Mouse (Mus musculus) kidney, embryonic 15.5 days (tissue): ENCODE measurements at regions not wholly inside any gene's neighbourhood (a gene's known extent, or its start where the extent isn't known, plus 50 kb on each side); places are given as distances from the start of the nearest gene placed in this dataset.

Experiments used
- ATAC-seq: fragments of 200-750 bp; cut with Nextera tagmentation; replicated peaks from 2 replicates; pipeline ENCODE4 v1.8.0; 2017; ENCODE audit warnings: moderate TSS enrichment; ENCODE audit not compliant: low FRiP score
- H3K27ac ChIP-seq: fragments of 300-500 bp; sonication (generic); 2 replicates; pipeline ENCODE4 v1.5.1; 2015; ENCODE audit warnings: mild to moderate bottlenecking, inconsistent platforms
- H3K27me3 ChIP-seq: fragments of 300-500 bp; sonication (generic); 2 replicates; pipeline ENCODE4 v1.6.1; 2015; ENCODE audit warnings: inconsistent platforms
- H3K36me3 ChIP-seq: fragments of 300-500 bp; sonication (generic); 2 replicates; pipeline ENCODE4 v1.6.1; 2015; ENCODE audit warnings: inconsistent platforms
- H3K4me1 ChIP-seq: fragments of 300-500 bp; sonication (generic); 2 replicates; pipeline ENCODE4 v1.6.1; 2015; ENCODE audit warnings: inconsistent platforms
- H3K4me2 ChIP-seq: fragments of 300-500 bp; sonication (generic); 2 replicates; pipeline ENCODE4 v1.6.1; 2015; ENCODE audit warnings: moderate library complexity, mild to moderate bottlenecking, inconsistent platforms
- H3K4me3 ChIP-seq: fragments of 300-500 bp; sonication (generic); replicated peaks from 2 replicates; pipeline ENCODE4 v1.5.1; 2015; ENCODE audit warnings: mild to moderate bottlenecking, inconsistent platforms
- H3K9ac ChIP-seq: fragments of 300-500 bp; sonication (generic); 2 replicates; pipeline ENCODE4 v1.6.1; 2015; ENCODE audit warnings: mild to moderate bottlenecking, inconsistent platforms
- H3K9me3 ChIP-seq: fragments of 300-500 bp; sonication (generic); replicated peaks from 2 replicates; pipeline ENCODE4 v1.6.1; 2016; ENCODE audit warnings: inconsistent platforms
- WGBS: fragments of 180-500 bp; shearing (Covaris S2); methylation state at CpG from one replicate; pipeline ENCODE4 v1.1.7; 2015; ENCODE audit warnings: mixed read lengths; 5-methylcytosine and 5-hydroxymethylcytosine counted together

DNA sequence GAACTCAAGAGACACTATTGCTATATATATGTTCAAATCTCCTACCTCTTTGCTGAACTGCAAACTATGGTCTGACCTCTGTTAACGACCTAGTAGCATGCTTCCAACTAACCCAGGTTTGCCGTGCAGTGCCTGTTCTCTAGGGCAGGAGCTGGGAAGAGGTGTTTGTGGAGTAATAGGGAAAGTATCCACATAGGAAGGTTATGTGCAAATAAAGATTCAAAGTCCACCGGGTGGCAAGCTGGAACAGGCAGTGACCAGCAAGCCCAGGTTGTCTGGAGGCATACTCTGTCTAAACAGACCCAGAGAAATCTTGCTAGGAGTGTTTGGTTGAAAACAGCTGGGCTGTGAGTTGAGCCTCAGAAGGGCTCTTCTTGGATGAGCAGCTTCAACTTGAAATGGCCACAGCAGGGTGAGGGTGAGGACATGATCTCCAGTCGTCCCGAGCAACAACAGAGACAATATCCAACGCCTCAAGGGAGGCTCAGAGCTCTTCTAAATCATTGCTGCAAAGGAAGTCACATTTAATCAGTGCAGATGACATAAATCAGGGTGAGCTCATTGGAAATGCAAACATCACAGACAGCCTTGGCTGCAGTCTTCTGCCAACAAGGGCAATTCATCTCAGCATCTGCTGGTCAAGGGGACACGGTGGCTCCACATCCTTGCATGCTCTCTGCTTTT, 846.7 kb downstream of the Synb start:
- Histone ChIP-seq H3K36me3 (no peaks in the 10 kb centered on the region), H3K4me1 (no peaks in the 10 kb centered on the region; the same call in 1 of the 2 replicates), H3K9me3 (no peaks in the 10 kb centered on the region), H3K27me3 (no peaks in the 10 kb centered on the region), H3K9ac (no peak overlapping the region), H3K4me3 (no peak overlapping the region), H3K27ac (no peak overlapping the region), H3K4me2 (no peak overlapping the region)
- peak; percentile 54; the same call in 1 of the 2 replicates for ATAC-seq
- 33% methylated on average over 7 of the region's 7 CpGs for WGBS

DNA sequence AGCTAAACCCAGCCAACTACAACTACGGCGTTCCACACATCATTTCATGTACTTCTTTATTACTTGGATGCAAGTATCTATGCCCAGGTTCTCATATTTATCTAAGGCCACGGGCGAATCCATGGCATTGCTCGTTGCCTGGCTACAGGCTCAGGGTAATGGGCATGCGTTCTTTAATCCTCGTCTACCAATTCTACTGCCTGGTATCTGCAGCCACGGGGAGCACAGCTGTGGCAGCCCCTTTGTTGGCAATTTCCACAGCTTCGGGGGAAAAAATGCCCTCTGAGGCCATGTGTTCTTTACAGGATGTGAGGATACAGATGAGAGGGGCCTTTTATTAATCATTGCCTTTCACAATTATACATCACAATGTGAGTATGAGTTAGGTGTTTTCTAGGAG, 860.8 kb downstream of the Synb start:
- no peak for ATAC-seq
- WGBS = 88% methylated on average over 9 of the region's 9 CpGs
- H3K27me3 ChIP-seq = no peaks in the 10 kb centered on the region
- H3K4me2 ChIP-seq = no peak overlapping the region
- no peaks in the 10 kb centered on the region for H3K9me3 ChIP-seq
- H3K36me3 ChIP-seq = no peaks in the 10 kb centered on the region
- H3K4me3 ChIP-seq = no peak overlapping the region
- H3K9ac ChIP-seq = no peak overlapping the region
- H3K4me1 ChIP-seq = no peaks in the 10 kb centered on the region
- H3K27ac ChIP-seq = no peak overlapping the region

GRCm38 (mm10) chr14:68432111-68432510, 862.0 kb downstream of the Synb start:
- H3K36me3 ChIP-seq = no peaks in the 10 kb centered on the region
- no peaks in the 10 kb centered on the region for H3K9me3 ChIP-seq
- H3K4me1 ChIP-seq = no peaks in the 10 kb centered on the region
- H3K27me3 ChIP-seq = no peaks in the 10 kb centered on the region
- no peak overlapping the region for H3K4me2 ChIP-seq
- no peak overlapping the region for H3K9ac ChIP-seq
- H3K4me3 ChIP-seq = no peak overlapping the region
- no peak overlapping the region for H3K27ac ChIP-seq
- no peak for ATAC-seq
- WGBS = 44% methylated on average over 2 of the region's 2 CpGs

DNA sequence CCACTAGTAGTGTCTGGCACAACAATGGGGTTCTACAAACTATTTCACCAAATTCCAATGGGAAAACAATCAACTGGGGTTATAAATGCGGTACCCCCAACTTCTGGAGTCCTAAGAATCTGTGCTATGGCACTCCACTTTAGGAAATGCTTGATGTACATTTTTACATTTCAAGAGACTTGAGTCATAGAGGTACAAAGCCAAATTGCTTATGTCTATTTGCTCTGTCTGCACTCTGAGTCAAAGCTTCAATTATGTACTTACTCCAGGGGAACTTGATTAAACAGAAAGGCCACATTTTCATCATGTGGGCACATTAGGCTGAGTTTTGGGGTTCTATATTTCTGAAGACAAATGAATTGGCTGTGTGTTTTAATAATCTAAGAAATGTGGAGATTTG, 866.9 kb downstream of the Synb start:
- no peak for ATAC-seq
- WGBS = 90% methylated on average over 1 of the region's 1 CpGs
- no peak overlapping the region for H3K4me3 ChIP-seq
- no peaks in the 10 kb centered on the region for H3K27me3 ChIP-seq
- H3K4me2 ChIP-seq = no peak overlapping the region
- H3K9me3 ChIP-seq = no peaks in the 10 kb centered on the region
- H3K27ac ChIP-seq = no peak overlapping the region
- no peak overlapping the region for H3K9ac ChIP-seq
- H3K4me1 ChIP-seq = no peaks in the 10 kb centered on the region
- H3K36me3 ChIP-seq = no peaks in the 10 kb centered on the region

- no peak for ATAC-seq
- 76% methylated on average over 1 of the region's 1 CpGs for WGBS
- no peaks in the 10 kb centered on the region for H3K9me3 ChIP-seq
These were observed 901.7 kb downstream of the Synb start for GRCm38 (mm10) chr14:68392440-68392839.

GRCm38 (mm10) chr14:68391875-68392274, 902.2 kb downstream of the Synb start:
- Histone ChIP-seq H3K27ac (no peak overlapping the region), H3K27me3 (no peaks in the 10 kb centered on the region), H3K4me1 (no peaks in the 10 kb centered on the region), H3K4me3 (no peak overlapping the region), H3K36me3 (no peaks in the 10 kb centered on the region), H3K9me3 (no peaks in the 10 kb centered on the region), H3K4me2 (no peak overlapping the region), H3K9ac (no peak overlapping the region)
- ATAC-seq = peak; percentile 79; the same call in 1 of the 2 replicates
- 20% methylated on average over 3 of the region's 3 CpGs for WGBS

More at GRCm38 (mm10) chr14:68392440-68392839, 901.7 kb downstream of the Synb start:
- Histone ChIP-seq H3K4me2 (no peak overlapping the region), H3K9ac (no peak overlapping the region), H3K27ac (no peak overlapping the region), H3K4me1 (no peaks in the 10 kb centered on the region), H3K27me3 (no peaks in the 10 kb centered on the region), H3K36me3 (no peaks in the 10 kb centered on the region), H3K4me3 (no peak overlapping the region)

GRCm38 (mm10) chr14:68381741-68382140, 912.4 kb downstream of the Synb start:
- WGBS = 70% methylated on average over 7 of the region's 7 CpGs
- no peaks in the 10 kb centered on the region for H3K27me3 ChIP-seq
- H3K4me3 ChIP-seq = no peak overlapping the region
- ATAC-seq = no peak
- no peak overlapping the region for H3K9ac ChIP-seq
- no peak overlapping the region for H3K27ac ChIP-seq
- no peaks in the 10 kb centered on the region for H3K4me1 ChIP-seq
- H3K36me3 ChIP-seq = no peaks in the 10 kb centered on the region
- no peak overlapping the region for H3K4me2 ChIP-seq
- no peaks in the 10 kb centered on the region for H3K9me3 ChIP-seq

DNA sequence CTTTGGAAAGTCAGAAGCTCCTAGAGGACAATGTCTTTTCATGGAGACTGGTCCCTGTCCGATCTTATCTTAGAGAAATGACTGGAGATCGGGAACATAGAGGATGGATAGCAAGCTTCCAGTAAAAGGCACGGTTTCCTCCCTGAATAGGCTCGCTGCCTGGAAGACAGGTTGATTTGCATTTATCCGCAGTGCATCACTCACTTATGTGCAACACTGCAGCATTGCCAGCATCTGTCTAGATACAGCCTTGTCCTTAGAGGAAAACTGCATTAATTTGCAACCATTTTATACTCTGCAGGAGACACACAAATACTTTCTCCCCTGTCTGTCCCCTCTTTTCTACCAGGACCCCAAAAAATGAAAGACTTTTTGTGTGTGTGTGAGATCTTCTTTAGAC, 926.4 kb downstream of the Synb start:
- WGBS = 83% methylated on average over 5 of the region's 5 CpGs
- no peak overlapping the region for H3K4me2 ChIP-seq

DNA sequence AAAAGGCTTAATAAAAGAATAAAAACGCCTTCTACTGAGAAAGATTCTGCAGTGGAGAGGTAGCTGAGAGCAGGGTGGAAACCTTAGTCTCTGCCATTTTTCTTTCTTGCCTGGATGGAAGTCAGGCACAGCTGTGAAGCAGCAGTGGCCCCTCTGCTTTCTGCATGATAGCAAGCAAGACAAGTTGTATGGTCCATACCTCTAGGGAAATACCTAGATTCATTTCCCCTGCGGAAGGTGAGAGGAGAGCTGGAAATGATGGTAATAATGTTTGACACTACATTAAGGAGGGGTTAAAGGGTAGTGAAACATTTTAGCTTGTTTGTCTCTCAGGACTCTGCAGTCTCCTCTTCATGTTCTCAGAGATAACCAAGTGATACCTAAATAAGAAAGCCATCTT, 930.2 kb downstream of the Synb start:
- Histone ChIP-seq H3K4me2 (no peak overlapping the region), H3K9me3 (no peaks in the 10 kb centered on the region), H3K4me3 (no peak overlapping the region), H3K27ac (no peak overlapping the region), H3K36me3 (no peaks in the 10 kb centered on the region), H3K4me1 (no peaks in the 10 kb centered on the region), H3K9ac (no peak overlapping the region), H3K27me3 (no peaks in the 10 kb centered on the region)
- WGBS = 80% methylated on average over 2 of the region's 2 CpGs
- no peak for ATAC-seq

More for the DNA sequence above, 926.4 kb downstream of the Synb start:
- no peaks in the 10 kb centered on the region for H3K36me3 ChIP-seq
- no peak overlapping the region for H3K27ac ChIP-seq
- H3K27me3 ChIP-seq = no peaks in the 10 kb centered on the region
- H3K9ac ChIP-seq = no peak overlapping the region
- no peak overlapping the region for H3K4me3 ChIP-seq
- H3K9me3 ChIP-seq = no peaks in the 10 kb centered on the region
- H3K4me1 ChIP-seq = no peaks in the 10 kb centered on the region
- no peak for ATAC-seq

DNA sequence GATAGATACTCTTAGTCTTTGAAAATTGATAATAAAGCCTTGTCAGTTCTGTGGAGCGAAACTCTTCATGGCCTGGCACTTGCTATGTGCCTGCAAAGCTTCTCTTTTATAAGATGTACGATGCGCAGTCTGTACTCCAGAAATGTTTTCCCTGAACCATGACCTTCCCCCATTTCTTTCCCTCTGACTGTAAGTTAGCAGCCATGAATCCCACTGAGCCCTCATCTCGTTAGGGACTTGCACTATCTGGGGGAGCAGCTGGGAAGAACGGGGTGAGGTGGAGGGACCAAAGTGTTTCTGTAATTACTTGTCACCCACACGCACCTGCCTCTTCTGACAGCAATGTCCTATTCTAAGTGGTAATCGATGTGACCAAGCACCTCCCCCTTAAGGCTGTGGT, 932.1 kb downstream of the Synb start:
- Histone ChIP-seq H3K27ac (no peak overlapping the region), H3K9me3 (no peaks in the 10 kb centered on the region), H3K4me2 (no peak overlapping the region), H3K4me1 (no peaks in the 10 kb centered on the region), H3K4me3 (no peak overlapping the region), H3K36me3 (no peaks in the 10 kb centered on the region), H3K27me3 (no peaks in the 10 kb centered on the region), H3K9ac (no peak overlapping the region)
- no peak for ATAC-seq
- WGBS = 62% methylated on average over 7 of the region's 7 CpGs

DNA sequence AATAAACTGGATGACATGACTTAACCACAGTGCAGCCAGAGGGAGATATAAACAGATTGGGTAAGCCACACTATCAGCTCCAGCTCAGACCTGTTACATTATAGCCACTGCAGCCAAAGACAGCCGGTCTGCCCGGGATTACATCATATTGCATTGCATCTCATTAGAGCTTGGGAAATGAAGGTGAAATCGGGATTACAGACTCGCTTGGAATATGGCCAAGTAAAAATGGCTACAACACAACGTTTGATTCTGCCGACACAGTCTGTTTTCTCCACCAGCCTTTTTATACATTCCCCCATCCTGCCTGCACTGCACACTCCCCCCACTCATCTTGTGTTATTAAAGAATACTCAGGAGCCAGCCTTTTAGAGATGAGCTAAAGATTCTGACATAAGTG, 932.6 kb downstream of the Synb start:
- ATAC-seq = no peak
- no peaks in the 10 kb centered on the region for H3K36me3 ChIP-seq
- H3K27me3 ChIP-seq = no peaks in the 10 kb centered on the region
- no peak overlapping the region for H3K4me2 ChIP-seq
- H3K4me3 ChIP-seq = no peak overlapping the region
- no peaks in the 10 kb centered on the region for H3K4me1 ChIP-seq
- H3K27ac ChIP-seq = no peak overlapping the region
- no peak overlapping the region for H3K9ac ChIP-seq
- H3K9me3 ChIP-seq = no peaks in the 10 kb centered on the region
- 77% methylated on average over 6 of the region's 6 CpGs for WGBS

DNA sequence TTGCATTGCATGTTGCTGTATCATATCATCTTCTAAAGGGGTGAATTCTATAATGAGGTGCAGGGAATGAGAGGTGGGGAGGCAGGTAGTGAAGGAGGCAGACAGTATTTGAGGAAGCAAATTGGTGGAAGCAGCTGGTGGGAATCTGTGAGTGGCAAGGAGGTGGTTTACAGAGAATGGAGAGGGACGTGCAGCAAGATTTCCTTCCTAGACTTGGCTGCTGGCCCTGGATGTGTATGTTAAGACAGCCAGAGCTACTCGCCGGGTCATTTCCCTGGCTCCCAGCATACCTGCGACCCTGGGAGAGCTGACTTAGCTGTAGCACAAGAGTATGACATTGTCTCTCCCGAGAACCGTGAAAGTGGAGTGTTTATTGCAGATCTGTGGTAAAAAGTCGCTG, 937.7 kb downstream of the Synb start:
- 76% methylated on average over 7 of the region's 7 CpGs for WGBS
- no peak overlapping the region for H3K9ac ChIP-seq
- H3K27me3 ChIP-seq = no peaks in the 10 kb centered on the region
- no peaks in the 10 kb centered on the region for H3K9me3 ChIP-seq
- no peak overlapping the region for H3K4me2 ChIP-seq
- H3K36me3 ChIP-seq = no peaks in the 10 kb centered on the region
- H3K27ac ChIP-seq = no peak overlapping the region
- H3K4me1 ChIP-seq = no peaks in the 10 kb centered on the region
- ATAC-seq = no peak
- H3K4me3 ChIP-seq = no peak overlapping the region

GRCm38 (mm10) chr14:68355462-68355905, 938.6 kb downstream of the Synb start:
- no peak overlapping the region for H3K4me2 ChIP-seq
- ATAC-seq = no peak
- H3K36me3 ChIP-seq = no peaks in the 10 kb centered on the region
- WGBS = 68% methylated on average over 8 of the region's 8 CpGs
- no peak overlapping the region for H3K9ac ChIP-seq
- no peaks in the 10 kb centered on the region for H3K27me3 ChIP-seq
- H3K27ac ChIP-seq = no peak overlapping the region
- no peak overlapping the region for H3K4me3 ChIP-seq
- H3K4me1 ChIP-seq = no peaks in the 10 kb centered on the region
- H3K9me3 ChIP-seq = no peaks in the 10 kb centered on the region
